Mouse (Mus musculus) megakaryocyte, embryonic 14.5 days (primary cell): ENCODE measurements around the gene Fbxl19. TPM values are rescaled to one million over a fixed set of nuclear protein-coding genes. Genes with fewer than 3 reads are reported as not detected.

Experiments used
- H3K27me3 ChIP-seq: replicated peaks from 2 replicates; pipeline ENCODE3; 2012; ENCODE audit warnings: inconsistent platforms
- H3K36me3 ChIP-seq: replicated peaks from 2 replicates; pipeline ENCODE3; 2012; ENCODE audit warnings: low read length, inconsistent platforms, mixed read lengths
- H3K4me1 ChIP-seq: 2 replicates; pipeline ENCODE4 v1.6.1; 2012; ENCODE audit warnings: inconsistent platforms
- H3K4me3 ChIP-seq: replicated peaks from 2 replicates; pipeline ENCODE3; 2012; ENCODE audit warnings: moderate library complexity, mild to moderate bottlenecking, inconsistent platforms
- H3K9me3 ChIP-seq: 2 replicates; pipeline ENCODE4 v1.6.1; 2012; ENCODE audit warnings: inconsistent platforms
- FLI1 ChIP-seq: IDR thresholded peaks from 2 replicates; pipeline ENCODE4 v1.6.1; 2012; ENCODE audit warnings: low read length, inconsistent platforms, mixed read lengths
- GATA1 ChIP-seq: IDR thresholded peaks from 3 replicates; pipeline ENCODE4 v1.6.1; 2012; ENCODE audit warnings: mixed read lengths, low read length, inconsistent platforms, borderline replicate concordance
- polyA plus RNA-seq: library from polyadenylated mRNA; stranded (reverse); fragments of >175 nt; gene quantifications from 2 replicates; pipeline ENCODE4 v1.2.3, GENCODE M21; 2012; ENCODE audit warnings: low replicate concordance; ENCODE audit not compliant: insufficient read depth

The Fbxl19 gene
- polyA plus RNA-seq, 1 experiment, result 54.6 TPM

- peaks cover 6% of the 10 kb centered on the region for H3K27me3 ChIP-seq
- H3K36me3 ChIP-seq, result no peaks in the 10 kb centered on the region
- TF ChIP-seq FLI1 (no peak), GATA1 (no peak)
- H3K4me3 ChIP-seq, result no peak overlapping the region
- H3K9me3 ChIP-seq, result no peaks in the 10 kb centered on the region; the same call in 1 of the 2 replicates
- peaks cover 49% of the 10 kb centered on the region for H3K4me1 ChIP-seq
Observed at GRCm38 (mm10) chr7:127813821-127814220, 69.5 kb downstream of the Fbxl19 start.

GRCm38 (mm10) chr7:127814241-127814921, 70.0 kb downstream of the Fbxl19 start:
- Histone ChIP-seq H3K27me3 (peaks cover 6% of the 10 kb centered on the region), H3K4me1 (peaks cover 43% of the 10 kb centered on the region), H3K4me3 (no peak overlapping the region), H3K36me3 (no peaks in the 10 kb centered on the region), H3K9me3 (no peaks in the 10 kb centered on the region; the same call in 1 of the 2 replicates)
- no peak for TF ChIP-seq FLI1
- TF ChIP-seq GATA1, result no peak

GRCm38 (mm10) chr7:127815116-127815665, 70.8 kb downstream of the Fbxl19 start:
- TF ChIP-seq FLI1, result no peak
- TF ChIP-seq GATA1, result no peak
- Histone ChIP-seq H3K4me1 (peaks cover 43% of the 10 kb centered on the region), H3K9me3 (no peaks in the 10 kb centered on the region; the same call in 1 of the 2 replicates), H3K36me3 (no peaks in the 10 kb centered on the region), H3K4me3 (no peak overlapping the region), H3K27me3 (peaks cover 6% of the 10 kb centered on the region)

- TF ChIP-seq GATA1 (no peak), FLI1 (no peak)
- peak overlapping the region; percentile 30 for H3K4me3 ChIP-seq
- H3K27me3 ChIP-seq, result peaks cover 6% of the 10 kb centered on the region
- H3K9me3 ChIP-seq, result no peaks in the 10 kb centered on the region
- peaks cover 46% of the 10 kb centered on the region for H3K4me1 ChIP-seq
- no peaks in the 10 kb centered on the region for H3K36me3 ChIP-seq
Observed at GRCm38 (mm10) chr7:127815954-127816821, 71.8 kb downstream of the Fbxl19 start.

- Histone ChIP-seq H3K9me3 (no peaks in the 10 kb centered on the region), H3K4me1 (peaks cover 48% of the 10 kb centered on the region), H3K36me3 (no peaks in the 10 kb centered on the region), H3K27me3 (peaks cover 6% of the 10 kb centered on the region), H3K4me3 (no peak overlapping the region)
- TF ChIP-seq GATA1 (no peak), FLI1 (no peak)
Observed at GRCm38 (mm10) chr7:127817053-127817452, 72.7 kb downstream of the Fbxl19 start.

- Histone ChIP-seq H3K27me3 (peaks cover 6% of the 10 kb centered on the region), H3K9me3 (no peaks in the 10 kb centered on the region)
- no peak for TF ChIP-seq FLI1
- TF ChIP-seq GATA1, result no peak
Observed at GRCm38 (mm10) chr7:127817776-127818175, 73.4 kb downstream of the Fbxl19 start.

More at GRCm38 (mm10) chr7:127817776-127818175, 73.4 kb downstream of the Fbxl19 start:
- Histone ChIP-seq H3K4me1 (peaks cover 48% of the 10 kb centered on the region), H3K4me3 (no peak overlapping the region), H3K36me3 (no peaks in the 10 kb centered on the region)

Other genes with a start within 250 kb of the Fbxl19 start
- gene Srcap, start 232.6 kb upstream of the Fbxl19 start, polyA plus RNA-seq, result 4.0 and 9.1 TPM in 2 replicates
- gene Gm42715, start 225.0 kb upstream of the Fbxl19 start, polyA plus RNA-seq, result 15.7 and 25.1 TPM in 2 replicates
- 0.34 TPM in 1 of 2 replicates, not detected in the other for gene Tmem265, start 183.2 kb upstream of the Fbxl19 start, polyA plus RNA-seq
- gene Phkg2, start 171.2 kb upstream of the Fbxl19 start, polyA plus RNA-seq, result 19.1 and 27.2 TPM in 2 replicates
- 23.5 and 28.8 TPM in 2 replicates for gene Ccdc189, start 155.9 kb upstream of the Fbxl19 start, polyA plus RNA-seq
- gene Rnf40, start 155.8 kb upstream of the Fbxl19 start, polyA plus RNA-seq, result 14.7 and 20.8 TPM in 2 replicates
- gene Zfp629, start 128.7 kb upstream of the Fbxl19 start, polyA plus RNA-seq, result 2.9 TPM in 1 of 2 replicates, not detected in the other
- gene Bcl7c, start 35.6 kb upstream of the Fbxl19 start, polyA plus RNA-seq, result 52.6 and 165 TPM in 2 replicates
- gene Ctf1, start 31.8 kb upstream of the Fbxl19 start, polyA plus RNA-seq, result not detected in 2 replicates
- gene Ctf2, start 12.4 kb upstream of the Fbxl19 start, polyA plus RNA-seq, result not detected in 2 replicates
- 27.3 and 62.4 TPM in 2 replicates for gene Orai3, start 25.3 kb downstream of the Fbxl19 start, polyA plus RNA-seq
- gene Setd1a, start 32.1 kb downstream of the Fbxl19 start, polyA plus RNA-seq, result 32.9 and 47.6 TPM in 2 replicates
- not detected in 2 replicates for gene Gm49388, start 41.1 kb downstream of the Fbxl19 start, polyA plus RNA-seq
- gene Hsd3b7, start 56.1 kb downstream of the Fbxl19 start, polyA plus RNA-seq, result 13.9 and 53.3 TPM in 2 replicates
- 27.2 and 167 TPM in 2 replicates for gene Stx4a, start 79.8 kb downstream of the Fbxl19 start, polyA plus RNA-seq
- 0.02 TPM in 1 of 2 replicates, not detected in the other for gene Stx1b, start 80.0 kb downstream of the Fbxl19 start, polyA plus RNA-seq
- gene Zfp646, start 131.7 kb downstream of the Fbxl19 start, polyA plus RNA-seq, result 1.0 and 6.3 TPM in 2 replicates
- gene Zfp668, start 132.3 kb downstream of the Fbxl19 start, polyA plus RNA-seq, result 9.4 and 18.0 TPM in 2 replicates
- 0.44 TPM in 1 of 2 replicates, not detected in the other for gene Prss53, start 146.4 kb downstream of the Fbxl19 start, polyA plus RNA-seq
- not detected in 2 replicates for gene Gm21974, start 150.9 kb downstream of the Fbxl19 start, polyA plus RNA-seq
- 26.7 and 40.9 TPM in 2 replicates for gene Vkorc1, start 151.1 kb downstream of the Fbxl19 start, polyA plus RNA-seq
- 36.9 and 149 TPM in 2 replicates for gene Bckdk, start 159.5 kb downstream of the Fbxl19 start, polyA plus RNA-seq
- 2.6 and 4.8 TPM in 2 replicates for gene Kat8, start 168.0 kb downstream of the Fbxl19 start, polyA plus RNA-seq
- gene Prss8, start 185.6 kb downstream of the Fbxl19 start, polyA plus RNA-seq, result not detected in 2 replicates
- 2.7 and 10.0 TPM in 2 replicates for gene Prss36, start 202.2 kb downstream of the Fbxl19 start, polyA plus RNA-seq
- 25.6 and 318 TPM in 2 replicates for gene Fus, start 222.9 kb downstream of the Fbxl19 start, polyA plus RNA-seq
- gene Pycard, start 249.3 kb downstream of the Fbxl19 start, polyA plus RNA-seq, result 1.1 and 17.0 TPM in 2 replicates